Mouse (Mus musculus): ENCODE measurements around the gene Calm1.

- TF ChIP-seq TAL1 (IDR thresholded peaks at IDR 0.05; ENCODE audit: low read length) (no peak), GATA1 (IDR thresholded peaks at IDR 0.05; ENCODE audit: low read length) (no peak)
These were observed 23.2 kb downstream of the Calm1 start for GRCm38 (mm10) chr12:100222322-100222993.

Data from erythroblast, embryonic 14.5 days (primary cell).